Mouse (Mus musculus) spleen, postnatal 36 days (tissue): ENCODE measurements around the gene Ptpro.
"Not testable (repeated sequence)": the region's sequence is repeated elsewhere in the genome, so short reads cannot be mapped to it uniquely, and the experiment has no call there.

Source experiments
- DNase-seq, 2 experiments: peaks; one replicate each; pipeline ENCODE4 v3.0.0; 2022; ENCODE audit warnings: low spot score in 2 of 2, mixed read lengths in 1 of 2

The Ptpro gene

GRCm38 (mm10) chr6:137386935-137387334, 134.8 kb downstream of the Ptpro start:
- DNase-seq, result no peak

GRCm38 (mm10) chr6:137395075-137395474, 143.0 kb downstream of the Ptpro start:
- no peak for DNase-seq

GRCm38 (mm10) chr6:137396106-137396793, 144.1 kb downstream of the Ptpro start:
- no peak for DNase-seq

GRCm38 (mm10) chr6:137397358-137397757, 145.2 kb downstream of the Ptpro start:
- no peak for DNase-seq

DNA sequence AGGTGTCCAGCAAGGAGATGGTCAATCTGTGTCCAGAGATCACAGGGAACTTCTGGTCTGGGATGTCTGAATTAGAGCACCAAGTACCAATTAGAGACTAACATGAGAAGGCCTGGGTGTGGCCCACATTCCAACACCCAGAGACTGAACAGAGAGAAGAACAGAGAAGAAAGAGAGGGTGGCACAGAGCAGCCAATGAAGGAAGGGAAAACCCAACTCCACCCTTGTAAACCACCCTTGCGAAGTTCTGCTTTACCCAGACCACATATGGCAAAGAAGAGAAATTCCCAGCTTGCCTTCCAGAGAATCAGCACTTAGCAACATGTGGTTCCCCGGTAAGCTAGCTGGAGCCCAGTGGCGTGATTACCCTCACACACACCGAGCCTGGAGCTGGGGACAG, 152.1 kb downstream of the Ptpro start:
- no peak for DNase-seq

GRCm38 (mm10) chr6:137405690-137406089, 153.6 kb downstream of the Ptpro start:
- DNase-seq, result no peak

DNA sequence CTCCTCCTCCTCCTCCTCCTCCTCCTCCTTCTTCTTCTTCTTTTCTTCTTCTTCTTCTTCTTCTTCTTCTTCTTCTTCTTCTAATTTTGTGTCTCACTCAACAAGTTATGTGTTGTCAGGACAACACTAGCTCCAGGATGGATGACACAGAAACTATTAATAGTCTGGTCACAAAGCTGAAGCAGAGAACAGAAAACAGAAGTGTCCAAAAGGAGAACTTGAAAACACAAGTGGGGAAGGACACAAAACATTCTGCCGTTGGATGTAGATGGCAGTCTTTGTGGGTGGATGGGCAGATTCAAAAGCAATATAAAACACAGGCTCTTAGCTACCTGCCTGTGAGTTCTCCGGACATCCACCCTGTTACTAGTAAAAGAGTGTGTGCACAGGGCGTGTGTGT, 158.4 kb downstream of the Ptpro start:
- DNase-seq, result no peak

- no peak for DNase-seq
These were observed 159.8 kb downstream of the Ptpro start for GRCm38 (mm10) chr6:137411901-137412378.

- DNase-seq, result no peak
These were observed 160.9 kb downstream of the Ptpro start for GRCm38 (mm10) chr6:137413045-137413444.

DNA sequence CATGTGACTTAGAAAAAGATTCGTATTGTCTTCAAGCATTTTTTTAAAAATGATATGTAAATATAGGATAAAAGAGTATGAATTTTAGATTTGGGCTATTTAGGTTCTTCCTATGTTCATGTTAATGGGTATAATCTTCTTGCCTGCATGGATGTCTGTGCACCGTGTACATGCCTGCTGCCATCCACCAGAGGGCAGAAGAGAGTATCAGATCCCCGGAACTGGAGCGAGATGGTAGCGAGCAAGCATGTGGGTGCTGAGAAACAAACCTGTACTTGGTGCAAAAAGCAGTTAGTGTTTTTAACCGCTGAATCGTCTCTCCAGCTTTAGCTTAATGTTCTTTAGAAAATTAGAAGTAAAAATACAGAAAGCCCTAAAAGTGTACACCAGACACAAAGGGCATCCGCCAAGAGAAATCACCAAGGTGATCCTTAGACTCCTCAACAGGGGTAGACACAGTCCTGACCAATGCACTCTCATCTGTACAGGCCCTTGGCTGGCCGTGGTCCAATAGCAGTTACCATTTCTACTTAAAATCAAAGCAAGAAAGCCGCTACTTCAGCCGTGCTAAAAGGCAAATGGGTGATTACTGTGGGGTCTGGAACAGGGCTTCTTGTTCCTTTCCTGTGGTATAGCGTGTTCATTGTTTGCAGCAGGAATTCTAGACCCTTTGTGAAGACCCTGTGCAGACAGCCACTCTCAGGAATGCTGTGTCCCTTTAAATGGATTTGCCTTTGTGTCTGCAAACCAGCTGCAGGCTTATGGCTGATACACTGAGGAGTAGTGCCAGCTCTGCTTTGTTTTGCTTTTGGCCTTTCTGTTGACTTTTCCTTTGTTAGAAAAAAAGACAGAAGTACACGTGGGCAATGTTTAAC, 162.6 kb downstream of the Ptpro start:
- DNase-seq, result peak; percentile 8 to 20

- DNase-seq, result no peak
These were observed 170.7 kb downstream of the Ptpro start for GRCm38 (mm10) chr6:137422777-137423176.

DNA sequence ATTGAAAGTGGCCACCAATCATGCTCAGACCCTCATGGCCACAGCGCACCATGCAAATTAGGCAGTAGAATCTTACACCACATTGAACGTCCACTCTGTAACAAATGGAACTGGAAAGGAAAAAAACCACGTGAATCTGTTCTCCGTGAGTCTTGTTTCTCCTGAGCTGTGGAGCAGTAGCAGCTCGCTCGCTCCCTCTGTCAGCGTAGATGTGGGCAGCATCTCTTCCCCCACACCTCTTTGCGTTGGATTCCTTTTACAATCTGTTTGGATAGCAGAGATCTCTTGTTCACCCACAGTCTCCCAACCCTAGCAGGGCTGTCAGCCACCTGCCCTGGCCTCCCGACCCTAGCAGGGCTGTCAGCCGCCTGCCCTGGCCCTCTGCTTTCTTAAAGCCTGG, 171.7 kb downstream of the Ptpro start:
- no peak for DNase-seq

- DNase-seq, result no peak
These were observed 173.6 kb downstream of the Ptpro start for GRCm38 (mm10) chr6:137425500-137426432.

DNA sequence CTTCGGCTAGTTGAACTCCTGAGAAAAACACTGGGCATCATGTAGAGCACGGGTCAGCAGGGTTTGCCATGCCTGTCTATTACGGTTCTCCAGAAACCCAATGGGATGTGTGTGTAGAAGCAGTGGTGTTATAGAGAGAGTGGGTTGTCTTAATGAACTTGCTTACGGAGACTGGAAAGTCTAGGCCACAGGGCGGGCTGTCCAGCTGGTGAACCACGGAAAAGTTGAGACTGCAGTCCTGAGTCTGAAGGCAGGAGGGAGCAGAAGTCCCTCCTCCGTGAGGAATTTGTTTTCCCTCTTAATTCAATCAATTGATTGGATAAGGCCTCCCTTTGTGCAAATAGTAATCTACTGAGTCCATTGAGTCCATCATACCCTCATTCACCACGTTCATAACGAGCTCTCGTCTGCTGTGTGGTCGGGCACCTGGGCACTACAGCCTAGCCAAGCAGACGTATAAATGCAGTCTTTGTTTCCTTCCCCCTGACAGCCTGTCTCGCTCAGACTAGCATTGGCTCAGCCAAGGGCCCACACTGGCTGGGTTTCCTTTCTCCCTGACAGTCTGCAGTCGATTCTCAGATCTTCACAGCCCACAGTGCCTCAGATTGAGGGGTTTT, 181.5 kb downstream of the Ptpro start:
- DNase-seq, result no peak

DNA sequence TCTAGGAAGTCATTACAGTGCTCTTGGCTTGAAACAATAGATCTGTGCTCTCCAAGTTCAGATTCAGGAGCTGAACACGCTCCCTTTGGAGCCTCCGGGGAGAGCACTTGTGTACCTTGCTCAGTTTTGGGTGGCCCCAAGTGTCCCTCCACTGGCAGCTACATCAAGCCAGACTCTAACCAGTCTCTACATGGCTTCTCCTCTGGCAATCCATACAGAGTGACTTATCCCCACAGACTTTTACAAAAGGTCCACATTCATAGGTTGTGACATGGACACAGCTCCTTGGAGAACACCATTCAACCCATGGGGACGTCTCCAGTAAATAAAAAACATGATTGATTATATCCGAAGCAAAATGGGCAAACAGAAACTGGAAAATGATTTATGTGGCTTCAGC, 185.4 kb downstream of the Ptpro start:
- DNase-seq, result no peak

DNA sequence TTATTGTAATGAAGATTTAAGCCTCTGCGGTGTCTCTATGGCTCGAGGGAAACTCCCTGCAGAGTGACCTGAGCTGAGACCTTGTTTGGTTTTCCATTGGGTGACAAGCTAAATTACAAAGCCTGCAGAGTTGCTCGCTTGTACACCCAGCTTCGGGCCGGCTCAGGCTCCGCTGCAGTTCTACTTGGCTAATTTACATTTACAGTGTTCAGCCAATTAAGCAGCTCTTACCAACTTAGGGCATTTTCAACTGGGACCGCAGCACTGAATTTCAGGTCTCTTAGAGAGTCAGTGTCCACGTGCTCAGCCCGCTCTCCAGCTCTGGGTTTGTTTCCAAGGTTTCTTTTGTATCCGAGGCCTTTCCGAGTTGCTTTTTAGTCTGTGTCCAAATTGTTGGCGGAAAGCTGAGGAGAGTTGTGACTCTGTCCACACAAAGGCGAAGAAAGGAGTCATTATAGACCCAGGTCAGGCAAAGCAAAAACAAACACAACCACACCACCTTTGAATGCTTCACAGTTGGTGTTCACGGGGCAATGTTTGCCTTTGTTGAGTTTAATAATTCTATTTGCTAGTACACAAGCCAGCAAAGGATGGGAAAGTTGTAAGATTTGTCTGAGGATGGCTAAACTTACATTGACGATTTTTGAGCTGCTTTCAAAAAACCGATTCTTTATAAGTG, 185.9 kb downstream of the Ptpro start:
- DNase-seq, result no peak

GRCm38 (mm10) chr6:137440559-137441486, 188.7 kb downstream of the Ptpro start:
- DNase-seq, result no peak

GRCm38 (mm10) chr6:137443089-137443488, 191.0 kb downstream of the Ptpro start:
- DNase-seq, result no peak

- not testable (repeated sequence) for DNase-seq
These were observed 194.0 kb downstream of the Ptpro start for GRCm38 (mm10) chr6:137446116-137446515.
